Mouse (Mus musculus): Measurements from ENCODE around the gene Nes.
A peak's percentile ranks its signal among the peaks of the same experiment; 100 is the strongest.

The Nes gene

DNA sequence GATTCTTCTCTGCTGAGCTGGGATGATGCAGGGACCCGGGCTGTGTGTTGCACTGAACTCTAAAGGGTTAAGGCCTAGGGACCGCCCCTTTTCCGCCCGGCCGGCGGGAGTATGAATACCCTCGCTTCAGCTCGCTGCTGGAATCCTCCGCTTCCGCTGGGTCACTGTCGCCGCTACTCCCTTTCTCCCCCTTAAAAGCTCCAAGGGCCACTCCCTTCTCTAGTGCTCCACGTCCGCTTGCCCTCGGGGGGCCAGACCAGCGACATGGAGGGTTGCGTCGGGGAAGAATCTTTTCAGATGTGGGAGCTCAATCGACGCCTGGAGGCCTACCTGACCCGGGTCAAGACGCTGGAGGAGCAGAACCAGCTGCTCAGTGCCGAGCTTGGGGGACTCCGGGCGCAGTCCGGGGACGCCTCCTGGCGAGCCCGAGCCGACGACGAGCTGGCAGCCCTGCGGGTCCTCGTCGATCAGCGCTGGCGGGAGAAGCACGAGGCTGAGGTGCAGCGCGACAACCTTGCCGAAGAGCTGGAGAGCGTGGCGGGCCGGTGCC lies at the start of gene Nes:
Gene Nes (plus strand): TSS at position 140 of the 550 bp plus-strand sequence.
- DNase-seq (ENCODE audit: extremely low read depth, low read depth): no peak

DNA sequence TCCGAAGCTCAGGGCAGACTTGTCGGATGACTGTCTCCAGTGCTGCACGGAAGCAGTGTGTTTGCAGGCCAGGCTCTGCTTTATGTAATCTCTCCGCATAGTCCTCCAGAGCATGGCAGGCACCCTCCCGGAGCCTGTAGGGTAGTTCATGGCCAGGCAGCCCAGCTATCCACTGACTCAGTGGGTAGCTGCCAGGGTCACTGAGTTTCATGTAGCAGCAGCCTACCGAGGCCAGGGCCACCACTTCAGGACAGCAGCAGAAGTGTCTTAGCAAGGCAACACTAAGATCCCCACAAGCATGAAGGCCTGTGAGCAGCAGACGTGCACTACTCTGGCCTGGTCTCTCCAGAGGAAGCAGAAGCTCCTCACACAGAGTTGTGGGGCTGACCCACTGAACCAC lies 45.9 kb upstream of the Nes start:
- no peak for DNase-seq (ENCODE audit: extremely low read depth, low read depth)

DNA sequence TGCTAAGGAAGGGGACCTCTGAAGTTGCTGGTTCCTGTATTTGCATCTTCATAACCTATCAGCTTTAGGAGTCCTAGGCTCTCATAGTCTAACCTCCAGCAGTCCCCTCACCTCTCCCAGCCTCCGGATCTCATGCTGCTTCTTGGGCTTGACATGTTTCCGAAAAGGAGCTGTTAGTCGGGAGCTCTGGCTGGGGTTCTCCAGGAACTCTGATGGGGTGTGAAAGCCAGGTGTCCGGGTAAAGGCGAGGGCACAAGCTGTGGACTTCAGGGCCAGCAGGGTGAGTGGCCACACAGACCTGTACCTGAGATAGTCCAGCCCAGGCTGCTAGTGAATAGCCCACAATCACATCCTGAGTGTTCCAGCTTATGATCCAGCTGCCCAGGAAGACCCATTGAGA lies 43.4 kb upstream of the Nes start:
- no peak for DNase-seq (ENCODE audit: extremely low read depth, low read depth)

DNA sequence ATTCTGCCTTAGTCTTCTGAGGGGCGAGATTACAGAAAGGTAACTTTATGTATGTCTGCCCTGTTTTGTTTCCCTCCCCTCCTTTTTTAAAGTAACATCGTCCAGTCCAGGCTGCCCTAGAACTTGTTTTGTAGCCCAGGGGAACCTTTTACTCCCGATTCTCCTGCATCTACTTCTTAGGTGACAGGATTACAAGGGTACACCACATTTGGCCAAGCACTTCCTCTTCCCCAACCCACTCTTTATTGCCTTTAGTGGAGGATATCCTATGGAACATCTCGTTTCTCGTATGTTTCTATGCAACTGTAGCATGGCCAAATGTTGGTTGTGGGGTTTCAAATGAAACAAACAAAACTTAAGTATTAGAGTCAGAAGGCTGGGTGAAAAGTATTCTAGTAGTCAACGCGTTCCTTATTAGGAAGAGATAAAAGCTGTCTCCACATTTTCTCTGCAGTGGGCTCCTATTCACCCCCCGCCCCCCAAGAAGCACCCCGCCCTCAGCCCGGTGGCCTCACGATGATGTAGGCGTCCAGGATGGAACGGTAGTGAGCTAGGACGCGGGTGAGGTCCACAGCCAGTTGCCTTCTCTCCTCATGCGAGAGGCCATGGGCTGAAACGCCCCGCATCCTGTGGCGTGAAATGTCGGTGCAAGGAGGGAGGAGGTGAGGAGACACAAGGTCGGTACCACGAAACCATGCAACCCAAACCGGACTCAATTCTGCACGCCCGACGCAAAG lies 41.4 kb upstream of the Nes start:
- peak; percentile 87 for DNase-seq (ENCODE audit: extremely low read depth, low read depth)

DNA sequence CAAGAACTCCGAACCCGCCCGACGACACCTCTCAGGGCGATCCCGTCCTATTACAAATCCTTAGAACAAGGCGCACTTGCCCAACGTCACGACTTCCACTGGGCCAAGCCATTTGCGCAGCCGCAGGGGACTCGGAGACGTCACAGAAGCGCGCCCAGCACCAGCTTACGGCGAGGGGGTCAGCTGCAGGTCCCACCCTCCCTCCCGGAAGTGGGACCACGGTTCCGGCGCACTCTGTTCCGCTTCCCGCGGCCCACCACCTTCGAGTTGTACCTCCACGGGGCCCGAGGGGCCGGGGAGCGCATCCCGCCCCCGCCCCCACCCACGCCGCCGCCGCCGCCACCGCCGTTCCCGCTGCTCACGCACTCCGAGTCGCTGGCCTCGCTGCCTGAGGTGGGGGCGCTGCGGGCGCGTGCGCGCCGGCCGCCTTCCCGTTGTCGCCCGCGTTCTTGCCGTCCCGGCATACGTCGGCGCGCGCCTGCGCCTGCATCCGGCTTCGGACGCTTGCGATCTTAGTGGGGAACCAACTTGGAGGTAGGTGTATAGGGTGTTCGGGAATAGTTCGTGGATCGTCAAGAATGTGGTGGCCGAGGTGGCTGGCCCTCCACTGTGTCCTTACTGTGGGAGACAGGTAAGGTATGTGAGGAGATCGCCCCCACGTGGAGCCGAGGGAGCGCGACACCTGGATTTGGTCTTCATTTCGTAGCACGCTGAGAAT lies 40.6 kb upstream of the Nes start, which contains the start of the genes Isg20l2 and Rrnad1:
Gene Isg20l2 (plus strand): TSS at position 237 of the 718 bp plus-strand sequence.
Gene Rrnad1 (minus strand): TSS at position 640 of the 718 bp plus-strand sequence.
- peak; percentile 98 for DNase-seq (ENCODE audit: extremely low read depth, low read depth)

DNA sequence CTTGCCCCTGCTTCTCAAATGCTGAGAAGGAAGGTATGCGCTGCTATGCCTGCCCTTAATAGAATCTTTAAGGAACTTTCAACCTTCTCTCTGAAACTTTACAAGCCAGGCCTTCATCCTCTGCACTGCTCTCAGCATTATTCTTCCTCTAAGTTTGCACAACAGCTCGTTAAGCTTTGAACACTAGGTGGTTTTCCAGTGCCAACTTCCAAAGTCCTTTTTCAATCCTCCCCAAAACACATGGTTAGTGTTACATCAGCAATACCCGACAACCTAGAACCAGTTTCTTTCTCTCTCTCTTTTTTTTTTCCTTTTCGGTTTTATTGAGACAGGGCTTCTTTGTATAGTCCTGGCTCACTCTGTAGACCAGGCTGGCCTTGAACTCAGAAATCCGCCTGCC lies 36.9 kb upstream of the Nes start:
- no peak for DNase-seq (ENCODE audit: extremely low read depth, low read depth)

DNA sequence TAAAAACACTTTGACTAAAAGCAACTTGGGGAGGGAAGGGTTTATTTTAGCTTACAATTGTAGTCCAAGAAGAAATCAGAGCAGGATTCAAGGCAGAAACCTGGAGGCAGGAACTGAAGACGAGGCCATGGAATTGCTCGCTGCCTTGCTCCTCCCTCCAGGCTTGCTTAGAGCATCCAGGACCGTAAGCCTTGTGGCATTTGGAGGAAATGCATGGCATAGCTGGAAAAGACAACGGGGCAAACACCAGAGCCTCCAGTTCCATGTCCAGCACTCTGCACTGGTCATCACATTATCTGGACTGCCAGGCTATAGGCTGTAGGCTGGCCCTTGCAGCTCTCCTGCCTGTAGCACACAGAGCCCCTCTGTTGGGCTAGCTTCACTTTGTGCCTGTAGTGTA lies 36.4 kb upstream of the Nes start:
- no peak for DNase-seq (ENCODE audit: extremely low read depth, low read depth)

DNA sequence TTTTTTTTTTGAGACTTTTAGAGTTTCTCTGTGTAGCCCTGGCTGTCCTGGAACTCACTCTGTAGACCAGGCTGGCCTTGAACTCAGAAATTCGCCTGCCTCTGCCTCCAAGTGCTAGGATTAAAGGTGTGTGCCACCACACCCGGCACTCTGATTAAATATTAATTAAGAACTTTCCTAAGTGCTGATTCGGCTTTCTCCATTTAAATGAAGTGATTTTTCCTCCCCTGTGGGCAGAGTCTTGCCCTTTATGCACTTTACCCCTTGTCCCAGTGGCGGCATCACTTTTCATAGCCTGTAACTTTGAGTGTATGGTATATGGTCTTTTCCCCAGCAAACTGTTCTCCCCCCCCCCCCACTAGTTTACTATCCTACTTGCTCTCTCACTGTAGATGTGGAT lies 35.7 kb upstream of the Nes start:
- no peak for DNase-seq (ENCODE audit: extremely low read depth, low read depth)

DNA sequence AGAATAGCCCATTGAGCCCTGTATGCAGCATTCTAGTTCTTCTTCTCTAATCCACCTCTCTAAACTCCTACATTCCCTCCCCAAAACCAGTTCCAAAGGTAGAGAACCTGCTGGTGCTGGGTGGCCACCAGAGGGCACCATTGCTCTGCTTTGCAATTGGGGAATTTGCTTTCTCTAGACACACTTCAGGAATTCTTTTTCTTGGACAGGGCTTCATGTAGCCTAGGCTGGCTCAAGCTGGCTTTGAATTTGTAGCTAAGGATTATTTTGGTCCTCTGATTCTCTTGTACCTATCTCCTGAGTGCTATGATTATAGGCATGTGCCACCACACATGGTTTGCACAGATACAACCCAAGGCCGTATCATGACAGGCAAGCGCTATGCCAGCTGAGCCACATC lies 35.1 kb upstream of the Nes start:
- peak; percentile 57 for DNase-seq (ENCODE audit: extremely low read depth, low read depth)

DNA sequence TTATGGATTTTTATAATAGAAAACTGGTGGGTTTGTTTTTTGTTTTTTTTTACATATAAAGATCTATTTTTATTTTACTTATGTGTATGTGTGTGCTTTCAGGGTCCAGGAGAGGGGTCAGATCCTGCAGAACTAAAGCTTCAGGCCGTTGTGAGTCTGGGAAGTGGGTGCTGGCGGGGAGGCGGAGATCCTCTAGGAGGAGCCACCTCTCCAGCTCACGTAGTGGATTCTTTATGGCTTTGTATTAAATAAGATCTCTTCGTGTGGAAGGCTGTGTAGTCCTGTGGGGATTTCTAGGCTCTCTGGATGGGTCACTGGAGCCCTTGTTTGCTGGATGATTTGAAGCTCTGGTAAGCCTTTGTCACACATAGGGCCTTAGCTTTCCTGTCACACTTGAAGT lies 30.3 kb upstream of the Nes start:
- no peak for DNase-seq (ENCODE audit: extremely low read depth, low read depth)

DNA sequence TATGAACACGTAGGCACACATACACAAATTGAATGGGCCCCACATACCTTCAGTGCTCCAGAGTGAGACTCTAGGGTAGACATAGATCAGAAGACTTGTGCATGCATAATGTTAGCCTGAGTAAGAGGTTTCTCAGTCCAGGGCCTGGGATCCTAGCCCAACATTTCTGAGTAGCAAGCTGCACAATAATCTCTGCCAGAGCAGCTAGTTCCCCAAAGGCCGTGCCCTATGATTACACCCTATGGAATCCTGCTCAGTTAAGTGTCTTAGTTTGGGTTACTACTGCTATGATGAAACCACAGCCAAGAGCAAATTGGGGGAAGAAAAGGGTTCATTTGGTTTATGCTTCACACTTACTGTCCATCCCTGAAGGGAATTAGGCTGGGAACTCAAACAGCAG lies 28.4 kb upstream of the Nes start:
- DNase-seq (ENCODE audit: extremely low read depth, low read depth): no peak

DNA sequence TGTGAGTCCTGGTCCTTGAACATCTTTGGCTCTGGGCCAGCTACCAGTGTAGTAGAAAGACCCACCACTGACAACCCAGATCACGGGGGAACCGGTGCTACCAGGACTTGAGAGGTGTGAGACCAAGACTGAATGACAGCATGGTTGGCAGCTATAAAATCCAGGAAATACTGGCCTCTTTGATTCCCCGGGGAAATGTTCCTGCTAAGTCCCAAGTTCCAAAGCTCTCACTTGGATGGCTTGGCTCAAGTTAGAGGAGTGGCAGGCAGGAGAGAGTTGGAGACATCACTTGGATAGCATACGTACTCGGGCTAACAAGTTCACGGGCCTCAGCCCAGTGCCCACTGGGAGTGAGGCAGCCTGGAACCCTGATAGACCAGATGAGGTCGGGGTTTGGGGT lies 27.3 kb upstream of the Nes start:
- DNase-seq (ENCODE audit: extremely low read depth, low read depth): no peak

DNA sequence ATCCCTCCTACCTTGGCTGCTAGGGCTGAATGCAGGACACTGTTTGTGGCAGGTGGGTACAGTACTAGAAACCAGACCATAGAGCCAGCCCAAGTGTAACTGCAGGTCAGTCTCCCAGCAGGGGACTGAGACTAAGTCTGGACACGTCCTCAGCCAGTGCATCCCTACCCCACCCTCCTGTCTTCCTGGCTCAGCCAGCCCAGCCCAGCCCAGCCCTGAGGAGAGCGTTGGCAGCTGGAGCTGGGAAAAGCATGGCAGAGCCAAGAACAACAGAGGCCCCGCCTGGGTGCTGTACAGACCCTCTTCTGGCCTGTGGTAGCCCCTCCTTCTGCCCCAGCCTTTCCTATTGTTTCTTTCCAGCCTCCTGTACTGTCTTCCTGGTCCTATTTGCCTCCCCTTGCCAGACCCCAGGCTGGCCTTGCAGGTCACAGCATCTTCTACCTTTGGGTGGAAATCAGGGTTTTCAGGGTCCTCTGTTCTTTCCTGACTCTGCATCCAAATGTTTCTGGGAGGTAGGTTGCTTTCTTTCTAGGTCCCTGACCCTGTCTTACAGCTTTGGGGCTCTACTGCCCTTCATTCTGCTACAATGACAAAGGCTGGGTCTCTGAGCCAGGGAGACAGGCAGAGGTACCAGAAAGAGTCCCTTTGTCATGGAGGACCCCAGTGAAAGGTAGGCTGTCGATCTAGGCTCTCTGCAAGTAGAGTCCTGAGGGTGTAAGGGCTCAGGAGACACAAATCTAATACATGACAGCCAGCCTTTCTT lies 25.9 kb upstream of the Nes start:
- DNase-seq (ENCODE audit: extremely low read depth, low read depth): no peak

DNA sequence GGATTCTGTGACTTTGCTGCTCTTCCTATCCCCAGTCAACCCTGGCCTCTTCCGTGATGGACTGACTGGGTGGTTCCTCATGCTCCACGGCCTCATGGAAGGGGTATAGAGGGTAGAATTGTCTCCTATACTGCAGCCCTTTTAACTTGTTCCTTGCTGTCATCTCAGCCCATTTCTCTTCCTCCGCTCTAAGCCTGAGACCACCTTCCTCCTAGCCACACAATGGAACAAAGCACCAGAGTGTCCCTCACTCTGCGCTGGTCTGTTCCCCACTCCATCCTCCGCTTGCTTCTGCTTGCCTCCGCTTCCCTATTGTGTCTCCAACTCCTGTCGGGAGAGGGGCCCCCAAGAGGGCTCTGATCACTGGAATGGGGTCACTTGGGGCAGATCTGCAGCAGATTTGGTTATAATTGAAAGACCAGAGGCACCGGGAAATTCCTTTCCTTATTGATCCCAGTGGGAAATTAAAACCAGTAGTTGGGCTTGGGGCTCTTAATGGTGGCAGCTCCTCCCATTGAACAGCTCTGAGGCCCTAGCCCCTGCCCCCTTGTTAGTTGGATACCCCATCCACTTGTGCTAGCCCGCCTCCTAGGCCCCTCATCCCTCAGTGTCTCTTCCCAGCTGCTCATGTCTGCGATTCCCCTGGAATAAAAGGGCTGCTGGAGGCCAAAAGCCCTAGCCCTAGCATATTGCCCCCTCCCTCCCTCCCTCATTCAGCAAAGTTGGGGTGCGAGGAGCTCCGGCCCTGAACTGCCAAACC lies 24.9 kb upstream of the Nes start:
- DNase-seq (ENCODE audit: extremely low read depth, low read depth): no peak

DNA sequence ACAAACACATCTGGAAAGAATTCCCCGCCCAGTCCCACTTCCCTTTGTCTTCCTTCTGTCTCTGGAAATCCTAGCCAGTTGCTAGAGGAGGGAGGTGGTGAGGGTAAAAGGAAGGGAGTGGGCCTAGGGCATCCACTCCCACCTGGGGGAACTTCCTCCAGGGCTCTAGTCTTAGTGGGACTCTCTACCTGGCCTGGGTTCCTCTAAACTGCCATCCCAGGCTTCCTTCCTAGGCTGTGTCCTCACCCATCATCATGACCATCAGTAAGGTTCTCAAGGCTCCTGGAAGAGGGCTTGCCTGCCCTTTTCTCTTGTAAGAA lies 24.4 kb upstream of the Nes start:
- no peak for DNase-seq (ENCODE audit: extremely low read depth, low read depth)

DNA sequence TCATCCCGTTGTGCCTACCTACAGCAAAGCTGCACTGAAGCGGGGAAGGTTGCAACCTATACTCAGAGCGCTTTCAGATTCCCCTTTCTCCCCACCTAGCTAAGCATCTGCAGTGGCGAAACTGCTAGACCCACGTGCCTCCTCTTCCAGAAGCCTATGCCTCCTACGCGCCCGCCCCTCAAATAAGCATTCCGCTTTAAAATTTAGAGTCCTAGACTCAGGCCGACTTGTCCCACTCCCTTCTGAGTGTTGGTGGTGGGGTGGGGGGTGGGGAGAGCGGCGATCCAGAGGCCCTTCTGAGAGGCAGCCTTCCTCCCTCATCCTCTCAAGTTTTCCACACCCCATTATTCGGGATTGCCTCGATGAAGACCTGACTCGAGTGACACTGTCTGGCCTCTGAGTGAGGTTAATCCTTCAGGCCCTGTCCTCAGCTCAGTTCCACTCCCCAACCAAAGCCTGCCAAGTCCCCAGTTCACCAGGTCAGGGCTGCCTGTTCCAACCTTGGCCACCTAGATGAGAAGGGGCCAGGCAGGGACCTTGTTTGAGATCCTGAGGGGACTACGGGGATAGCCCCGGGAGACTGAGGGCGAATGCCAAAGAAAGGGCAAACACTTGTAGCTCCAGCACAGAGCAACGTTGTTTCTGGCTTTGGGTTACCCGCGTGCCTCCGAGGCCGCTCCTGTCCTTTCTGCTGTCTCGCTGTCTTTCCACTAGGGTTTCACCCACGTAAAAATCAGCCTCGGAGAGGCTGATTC lies 23.6 kb upstream of the Nes start:
- no peak for DNase-seq (ENCODE audit: extremely low read depth, low read depth)

DNA sequence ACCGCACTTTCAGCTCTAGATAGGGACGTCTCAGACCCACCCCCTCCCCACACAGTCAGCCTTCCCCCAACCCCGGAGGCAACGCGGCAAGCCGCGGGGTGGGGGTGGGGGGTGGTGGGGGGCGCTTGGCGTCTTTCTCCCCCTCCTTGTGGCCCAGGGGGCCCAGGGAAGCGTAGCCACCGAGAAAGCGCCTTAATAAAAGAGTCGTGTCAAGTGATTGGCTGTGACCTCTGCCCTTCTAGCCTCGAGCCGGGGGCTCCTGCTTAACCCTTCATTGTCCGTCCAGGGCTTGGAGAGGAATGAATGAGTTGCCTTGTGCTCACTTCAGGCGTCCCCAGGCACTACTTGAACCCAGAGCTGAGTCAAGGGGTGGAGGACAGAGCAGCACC lies 23.1 kb upstream of the Nes start:
- no peak for DNase-seq (ENCODE audit: extremely low read depth, low read depth)

DNA sequence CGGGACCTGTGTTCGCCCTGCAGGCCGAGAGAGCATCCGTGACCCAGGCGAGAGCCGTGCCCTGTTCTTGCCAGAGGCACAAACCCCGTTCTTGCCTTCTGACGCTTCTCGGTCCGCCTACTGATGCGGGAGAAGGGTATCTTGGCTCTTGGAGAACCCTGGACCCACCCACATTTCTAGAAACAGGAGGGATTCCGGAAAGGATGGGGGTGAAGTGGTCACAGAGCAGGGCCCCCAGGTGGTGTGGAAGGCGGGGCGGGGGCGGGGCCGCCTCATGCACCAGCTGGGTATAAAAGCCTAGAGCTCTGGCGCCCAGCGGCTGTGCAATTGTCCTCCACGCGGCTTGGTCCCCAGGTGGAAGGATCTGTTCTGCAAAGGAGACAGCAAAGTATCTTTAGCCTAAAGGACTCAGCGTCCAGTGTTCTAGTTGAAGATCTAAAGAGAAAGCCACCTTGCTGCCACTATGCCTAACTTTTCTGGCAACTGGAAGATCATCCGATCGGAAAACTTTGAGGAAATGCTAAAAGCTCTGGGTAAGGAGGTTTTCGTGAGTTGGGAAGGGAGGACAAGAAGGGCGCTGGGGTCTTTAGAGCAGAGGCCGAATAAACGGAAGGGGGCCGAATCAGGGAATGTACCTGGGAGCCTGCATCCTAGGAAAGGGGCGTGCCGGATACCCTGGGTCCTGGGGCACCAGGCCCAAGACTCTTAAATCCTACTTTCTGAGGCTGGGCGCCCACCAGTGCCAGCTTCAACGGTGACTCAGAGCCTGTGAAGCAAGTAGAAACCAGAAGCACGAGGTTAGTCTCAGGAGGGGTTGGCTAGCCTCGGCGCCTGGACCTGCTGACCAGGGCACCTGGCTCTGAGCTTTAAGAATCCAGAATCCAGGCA lies 22.3 kb upstream of the Nes start, which contains the start of gene Crabp2:
Gene Crabp2 (plus strand): TSS at position 289 of the 888 bp plus-strand sequence.
- DNase-seq (ENCODE audit: extremely low read depth, low read depth): no peak

DNA sequence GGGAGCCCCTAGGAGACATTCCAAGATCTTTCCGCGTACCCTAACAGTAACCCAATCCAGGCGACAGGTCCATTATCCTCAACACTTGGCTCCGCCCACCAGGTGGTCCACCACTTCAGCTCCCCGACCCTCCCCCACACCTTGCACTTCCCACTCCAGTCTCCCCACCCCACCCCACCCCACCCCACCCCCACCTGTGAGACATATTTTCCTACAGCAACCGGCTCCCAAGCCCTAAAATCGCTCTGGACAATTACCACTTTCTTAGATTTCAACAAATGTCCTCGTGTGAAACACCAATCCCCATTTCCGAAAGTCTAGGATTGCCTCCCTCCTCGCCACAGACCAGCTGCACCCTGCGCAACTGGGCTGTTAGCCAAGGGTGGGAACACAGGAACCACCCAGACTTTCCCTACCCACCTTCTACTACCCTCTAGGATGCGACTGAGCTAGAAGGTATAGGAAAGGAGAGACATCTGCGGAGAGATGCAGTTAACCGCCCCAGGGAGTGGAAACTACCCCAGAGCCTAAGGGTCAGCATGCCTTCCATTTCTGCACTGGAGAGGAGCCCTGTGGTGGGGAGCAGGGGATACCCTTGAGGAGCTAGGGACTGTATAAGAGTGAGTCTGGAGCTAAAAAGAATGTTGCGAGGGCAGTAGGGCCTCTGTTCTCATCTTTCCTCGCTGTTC lies 21.5 kb upstream of the Nes start:
- DNase-seq (ENCODE audit: extremely low read depth, low read depth): no peak
